Mouse (Mus musculus) v-Abl transformed pro-B cells (cell line): ENCODE results near the gene Lnpk.

Experiments
- in situ Hi-C, 2 experiments: fragments of 400-800 bp; cut with MboI; formaldehyde crosslinking; loops; one replicate each; pipeline ENCODE4 v1.15.1; 2025; ENCODE audit not compliant: unreplicated experiment in 2 of 2

The Lnpk gene

DNA sequence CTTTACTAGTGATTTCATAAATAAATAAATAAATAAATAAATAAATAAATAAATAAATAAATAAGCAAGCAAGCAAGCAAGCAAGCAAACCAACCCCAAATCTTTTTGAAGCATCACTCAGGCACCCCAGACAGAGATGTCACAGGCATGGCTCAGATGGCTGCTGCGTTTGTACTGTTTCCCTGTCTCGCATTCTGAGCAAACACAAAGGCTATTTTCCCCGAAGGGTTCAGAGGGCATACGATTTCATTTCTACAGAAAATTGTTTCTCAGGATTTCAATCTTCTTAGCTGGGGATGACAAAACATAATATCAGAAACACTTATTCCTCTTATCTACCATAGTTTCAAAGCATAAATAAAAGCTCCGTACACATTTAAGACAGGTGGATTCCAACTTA, 81.4 kb downstream of the Lnpk start:
- in situ Hi-C loops = no loop called here

DNA sequence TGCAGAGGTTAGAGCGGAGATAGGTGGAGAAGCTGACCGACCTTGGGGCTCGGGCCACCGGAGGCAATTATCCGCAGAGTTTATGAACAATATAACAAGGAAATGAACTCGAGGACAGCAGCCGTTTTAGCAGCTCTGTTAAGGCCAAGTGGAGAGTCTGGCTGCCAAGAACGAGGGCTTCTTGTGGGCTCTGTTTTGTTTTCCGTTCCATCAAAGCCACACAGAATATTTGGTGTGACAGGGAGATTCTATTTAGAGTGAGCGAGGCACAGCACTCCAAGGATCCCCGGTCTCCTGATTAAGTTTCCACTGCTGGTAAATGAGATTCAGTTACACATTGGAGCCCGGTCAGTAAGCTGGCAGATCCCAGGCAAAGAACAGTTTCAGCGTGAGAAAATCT, 87.8 kb downstream of the Lnpk start:
- in situ Hi-C loops = no loop called here

DNA sequence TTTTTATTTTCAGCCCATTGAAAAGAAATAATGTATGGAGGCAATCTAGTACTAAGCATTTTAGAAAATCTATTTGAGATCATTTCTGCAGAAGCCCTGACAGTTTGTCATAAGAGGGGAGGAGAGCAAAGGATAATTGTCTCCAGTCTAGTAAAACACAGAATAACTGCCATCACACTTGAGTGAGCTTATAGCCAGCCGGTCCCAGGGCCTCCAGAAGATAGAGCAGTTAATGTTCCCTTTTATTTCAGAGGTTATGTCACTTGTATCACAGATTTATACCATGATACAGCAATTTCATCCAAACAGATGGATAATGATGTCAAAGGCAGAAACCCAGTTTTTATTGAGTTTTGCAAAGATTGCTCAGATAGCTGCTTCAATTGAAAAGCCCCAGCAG, 89.0 kb downstream of the Lnpk start:
- in situ Hi-C loops = no loop called here

DNA sequence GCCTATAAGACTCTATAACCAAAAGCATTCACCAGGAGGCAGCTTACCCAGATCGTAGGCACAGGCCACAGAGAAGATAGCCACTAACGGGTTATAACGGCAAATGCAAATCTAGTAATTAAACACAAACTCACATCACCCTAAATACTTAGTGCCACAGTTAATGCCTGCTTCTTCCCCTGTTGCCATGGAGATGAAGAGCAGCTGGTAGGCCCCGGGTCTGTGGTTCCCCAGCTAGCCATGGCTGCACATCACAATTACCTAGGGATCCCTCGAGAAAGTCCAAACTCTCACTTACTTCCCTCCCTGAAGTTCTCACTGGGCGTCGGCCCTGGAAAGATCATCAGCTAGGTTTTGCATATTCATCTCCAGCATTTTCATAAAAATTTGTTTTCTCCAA, 90.8 kb downstream of the Lnpk start:
- in situ Hi-C loops = no loop called here

DNA sequence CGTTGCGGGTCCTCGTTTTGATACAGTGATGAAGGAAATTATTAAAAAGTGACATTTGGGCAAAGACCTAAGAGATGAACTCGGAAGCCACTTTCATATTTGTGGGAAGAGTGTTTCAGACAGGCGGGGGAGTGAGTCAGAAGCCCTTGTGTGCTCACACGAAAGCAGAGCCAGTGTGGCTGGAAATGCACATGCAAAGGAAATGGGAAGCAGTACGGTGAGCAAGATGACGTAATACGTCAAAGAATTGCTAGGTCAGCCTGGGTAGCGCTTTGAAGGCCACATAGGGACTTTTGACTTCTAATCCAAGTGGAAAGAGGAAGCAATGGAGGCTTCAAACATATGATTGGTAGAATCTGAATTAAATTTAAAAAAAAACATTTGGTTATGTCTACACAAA, 96.6 kb downstream of the Lnpk start:
- in situ Hi-C loops = no loop called here

DNA sequence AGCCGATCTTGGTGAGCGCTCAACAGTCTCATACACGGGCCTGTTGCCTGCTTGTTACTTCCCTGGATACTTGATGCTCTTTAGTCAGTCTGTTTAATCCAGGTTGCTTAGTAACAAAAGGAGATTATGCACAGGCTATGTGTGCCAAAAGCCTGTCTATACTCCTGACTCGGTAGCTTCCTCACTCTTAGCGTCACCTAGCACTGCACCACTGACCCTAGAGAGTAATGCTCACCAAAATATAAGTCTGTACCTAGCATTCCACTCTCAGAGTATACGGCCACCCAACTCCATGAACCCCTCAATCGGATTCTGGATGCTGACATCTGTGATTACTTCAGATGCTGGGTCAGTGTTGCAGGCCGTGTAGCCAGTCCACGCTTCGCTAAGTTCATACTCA, 97.1 kb downstream of the Lnpk start:
- in situ Hi-C loops = no loop called here
